Mouse (Mus musculus): ENCODE data around the gene Actn4. TPM values are rescaled to one million over a fixed set of nuclear protein-coding genes. Genes with fewer than 3 reads are reported as not detected.

The Actn4 gene
- 469 and 673 TPM in 2 replicates for polyA plus RNA-seq (2012; ENCODE audit: low replicate concordance)

GRCm38 (mm10) chr7:28961927-28962670 lies at the start of gene Actn4:
Gene Actn4, minus strand, starts transcription at chr7:28962340.

GRCm38 (mm10) chr7:28981651-28982273 lies 19.6 kb upstream of the Actn4 start, which contains the start of the genes Eif3k and Map4k1:
Gene Eif3k, minus strand, starts transcription at chr7:28981864.
Gene Map4k1, plus strand, starts transcription at chr7:28982050.

GRCm38 (mm10) chr7:28881199-28881598 lies 80.9 kb downstream of the Actn4 start, which contains the start of gene Capn12:
Gene Capn12, plus strand, starts transcription at chr7:28881422.

GRCm38 (mm10) chr7:28863540-28863939 lies 98.6 kb downstream of the Actn4 start, which contains the start of gene Lgals7:
Gene Lgals7, plus strand, starts transcription at chr7:28863853.

Other genes starting within 250 kb of the Actn4 start
- 0.34 and 0.60 TPM in 2 replicates for gene Fbxo17, start 245.5 kb downstream of the Actn4 start, polyA plus RNA-seq (2012; ENCODE audit: low replicate concordance)
- 270 and 504 TPM in 2 replicates for gene Mrps12, start 220.5 kb downstream of the Actn4 start, polyA plus RNA-seq (2012; ENCODE audit: low replicate concordance)
- 52.8 and 59.0 TPM in 2 replicates for gene Sars2, start 220.3 kb downstream of the Actn4 start, polyA plus RNA-seq (2012; ENCODE audit: low replicate concordance)
- gene Ccer2, start 206.2 kb downstream of the Actn4 start, polyA plus RNA-seq (2012; ENCODE audit: low replicate concordance), result 0.23 TPM in 1 of 2 replicates, not detected in the other
- 114 and 160 TPM in 2 replicates for gene Sirt2, start 195.6 kb downstream of the Actn4 start, polyA plus RNA-seq (2012; ENCODE audit: low replicate concordance)
- 136 and 205 TPM in 2 replicates for gene Nfkbib, start 194.8 kb downstream of the Actn4 start, polyA plus RNA-seq (2012; ENCODE audit: low replicate concordance)
- gene Rinl, start 173.4 kb downstream of the Actn4 start, polyA plus RNA-seq (2012; ENCODE audit: low replicate concordance), result 96.6 and 114 TPM in 2 replicates
- gene Hnrnpl, start 153.8 kb downstream of the Actn4 start, polyA plus RNA-seq (2012; ENCODE audit: low replicate concordance), result 590 and 675 TPM in 2 replicates
- gene Ech1, start 137.1 kb downstream of the Actn4 start, polyA plus RNA-seq (2012; ENCODE audit: low replicate concordance), result 3.3 and 24.2 TPM in 2 replicates
- 2.6 TPM in 1 of 2 replicates, not detected in the other for gene Lgals4, start 128.5 kb downstream of the Actn4 start, polyA plus RNA-seq (2012; ENCODE audit: low replicate concordance)
- gene Lgals7, start 98.5 kb downstream of the Actn4 start, polyA plus RNA-seq (2012; ENCODE audit: low replicate concordance), result 7.4 and 7.6 TPM in 2 replicates
- 0.07 TPM in 1 of 2 replicates, not detected in the other for gene Capn12, start 80.9 kb downstream of the Actn4 start, polyA plus RNA-seq (2012; ENCODE audit: low replicate concordance)
- 39.7 and 203 TPM in 2 replicates for gene Eif3k, start 19.5 kb upstream of the Actn4 start, polyA plus RNA-seq (2012; ENCODE audit: low replicate concordance)
- gene Map4k1, start 19.7 kb upstream of the Actn4 start, polyA plus RNA-seq (2012; ENCODE audit: low replicate concordance), result 71.5 and 127 TPM in 2 replicates
- gene Ryr1, start 162.8 kb upstream of the Actn4 start, polyA plus RNA-seq (2012; ENCODE audit: low replicate concordance), result 0.17 and 0.19 TPM in 2 replicates
- 4.1 and 5.1 TPM in 2 replicates for gene Rasgrp4, start 172.5 kb upstream of the Actn4 start, polyA plus RNA-seq (2012; ENCODE audit: low replicate concordance)
- 14.5 and 18.4 TPM in 2 replicates for gene Fam98c, start 193.9 kb upstream of the Actn4 start, polyA plus RNA-seq (2012; ENCODE audit: low replicate concordance)
- gene Ggn, start 207.9 kb upstream of the Actn4 start, polyA plus RNA-seq (2012; ENCODE audit: low replicate concordance), result 0.23 and 0.27 TPM in 2 replicates
- gene Spred3, start 208.1 kb upstream of the Actn4 start, polyA plus RNA-seq (2012; ENCODE audit: low replicate concordance), result 0.86 and 0.90 TPM in 2 replicates
- gene Psmd8, start 218.4 kb upstream of the Actn4 start, polyA plus RNA-seq (2012; ENCODE audit: low replicate concordance), result 68.3 and 78.8 TPM in 2 replicates

All from leukemia stem cell, adult 10-12 weeks (primary cell).